Mouse (Mus musculus) megakaryocyte progenitor cell, adult 5-6 weeks (primary cell): ENCODE results near the gene Tmem19. TPM values are rescaled to one million over a fixed set of nuclear protein-coding genes. Genes with fewer than 3 reads are reported as not detected.
"Not testable (repeated sequence)": the region's sequence is repeated elsewhere in the genome, so short reads cannot be mapped to it uniquely, and the experiment has no call there.

ENCODE experiments used
- ATAC-seq: replicated peaks from 2 replicates; pipeline ENCODE4 v1.8.0; 2016; ENCODE audit warnings: mild to moderate bottlenecking, moderate TSS enrichment, inconsistent platforms; ENCODE audit not compliant: poor library complexity
- total RNA-seq, 2 experiments: library from RNA; stranded (forward) in 1 of 2; stranded (reverse) in 1 of 2; fragments of 157-497, 149-512 nt in 1 of 2; fragments of 200-1000 nt in 1 of 2; gene quantifications; 2 replicates each; pipeline versions ENCODE4 v1.2.3 to v1.2.4; 2015 to 2017

Tmem19 gene
- total RNA-seq, 2 experiments from 2014 or later = 14.3 to 14.5 TPM

- ATAC-seq = no peak
Observed at GRCm38 (mm10) chr10:115349509-115349908, 12.8 kb downstream of the Tmem19 start.

- ATAC-seq = no peak
Observed at GRCm38 (mm10) chr10:115349029-115349428, 13.3 kb downstream of the Tmem19 start.

- ATAC-seq = no peak
Observed at GRCm38 (mm10) chr10:115348131-115348530, 14.2 kb downstream of the Tmem19 start.

GRCm38 (mm10) chr10:115346444-115346843, 15.9 kb downstream of the Tmem19 start:
- ATAC-seq = no peak

- ATAC-seq = peak; percentile 84
Observed at GRCm38 (mm10) chr10:115342771-115343425, 19.4 kb downstream of the Tmem19 start.

GRCm38 (mm10) chr10:115339820-115340328, 22.4 kb downstream of the Tmem19 start:
- ATAC-seq = peak; percentile 35; the same call in 1 of the 2 replicates

- no peak for ATAC-seq
Observed at GRCm38 (mm10) chr10:115336901-115337300, 25.4 kb downstream of the Tmem19 start.

- no peak for ATAC-seq
Observed at GRCm38 (mm10) chr10:115333528-115333927, 28.8 kb downstream of the Tmem19 start.

- ATAC-seq = no peak
Observed at GRCm38 (mm10) chr10:115332997-115333396, 29.3 kb downstream of the Tmem19 start.

GRCm38 (mm10) chr10:115332420-115332952, 29.8 kb downstream of the Tmem19 start:
- no peak for ATAC-seq

GRCm38 (mm10) chr10:115329010-115329530, 33.2 kb downstream of the Tmem19 start:
- ATAC-seq = no peak

GRCm38 (mm10) chr10:115328514-115328913, 33.8 kb downstream of the Tmem19 start:
- ATAC-seq = peak; percentile 89

GRCm38 (mm10) chr10:115323295-115323694, 39.0 kb downstream of the Tmem19 start:
- ATAC-seq = peak; percentile 80

GRCm38 (mm10) chr10:115321317-115322035, 40.8 kb downstream of the Tmem19 start:
- peak; percentile 73 for ATAC-seq

GRCm38 (mm10) chr10:115318388-115318787, 43.9 kb downstream of the Tmem19 start:
- not testable (repeated sequence) for ATAC-seq

- no peak for ATAC-seq
Observed at GRCm38 (mm10) chr10:115316313-115316712, 46.0 kb downstream of the Tmem19 start.

GRCm38 (mm10) chr10:115315473-115316171, 46.7 kb downstream of the Tmem19 start, which contains the start of gene Rab21:
Rab21 (minus strand) TSS chr10:115315594.
- peak; percentile 67 for ATAC-seq

GRCm38 (mm10) chr10:115314582-115315452, 47.5 kb downstream of the Tmem19 start:
- peak; percentile 2; the same call in 1 of the 2 replicates for ATAC-seq

- no peak; the same call in 1 of the 2 replicates for ATAC-seq
Observed at GRCm38 (mm10) chr10:115314287-115314581, 48.1 kb downstream of the Tmem19 start.
